Mouse (Mus musculus) bone marrow, adult 2 months (tissue): ENCODE measurements at regions not wholly inside any gene's neighbourhood (a gene's known extent, or its start where the extent isn't known, plus 50 kb on each side); places are given as distances from the start of the nearest gene placed in this dataset.

Source experiments
- CTCF ChIP-seq: fragments of 200-500 bp; IDR thresholded peaks from 2 replicates; pipeline ENCODE4 v1.5.1; 2011; ENCODE audit warnings: low read length, control low read depth; ENCODE audit not compliant: control insufficient read depth, insufficient read depth
- POLR2A ChIP-seq: fragments of 200-500 bp; IDR thresholded peaks from 2 replicates; pipeline ENCODE4 v1.6.1; 2011; ENCODE audit warnings: low read depth, mild to moderate bottlenecking, control low read depth, low read length, borderline replicate concordance; ENCODE audit not compliant: control insufficient read depth

DNA sequence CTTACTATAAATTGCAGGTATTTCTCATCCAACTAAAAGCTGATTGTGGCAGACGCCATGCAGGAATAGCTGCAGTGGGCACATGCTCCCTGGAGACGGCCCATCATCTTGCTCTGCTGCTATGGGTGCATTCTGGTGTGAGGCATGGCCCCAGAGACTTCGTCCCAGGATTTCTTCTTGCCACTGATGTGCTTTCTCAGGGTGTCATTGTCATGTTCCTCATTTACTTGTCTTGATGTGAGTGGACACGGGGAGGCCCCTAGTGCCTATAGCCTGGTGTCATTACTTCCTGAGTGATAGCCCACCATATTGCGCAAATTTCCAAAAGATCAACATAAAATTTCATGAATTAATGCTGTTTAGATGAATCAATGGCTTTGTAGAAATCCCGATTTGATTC, 336.5 kb downstream of the Gm49356 start:
- TF ChIP-seq CTCF: no peak
- no peak for TF ChIP-seq POLR2A
